Mouse (Mus musculus) liver, postnatal 0 days (tissue): Measurements from ENCODE around the gene Neurod2. TPM values are rescaled to one million over a fixed set of nuclear protein-coding genes. Genes with fewer than 3 reads are reported as not detected.

ENCODE experiments used
- ATAC-seq: fragments of 200-750 bp; cut with Nextera tagmentation; 2 replicates; pipeline ENCODE4 v1.8.0; 2017; ENCODE audit warnings: mild to moderate bottlenecking, moderate library complexity
- DNase-seq: peaks from one replicate; pipeline ENCODE4 v3.0.0-alpha.2; 2016
- H3K27ac ChIP-seq: fragments of 300-500 bp; sonication (generic); 2 replicates; pipeline ENCODE4 v1.5.1; 2014; ENCODE audit warnings: antibody characterized with exemption, moderate library complexity, mild to moderate bottlenecking, low read depth
- H3K27me3 ChIP-seq: fragments of 300-500 bp; sonication (generic); 2 replicates; pipeline ENCODE4 v1.6.1; 2014; ENCODE audit warnings: low read length, control low read depth, mixed read lengths; ENCODE audit not compliant: insufficient read depth
- H3K36me3 ChIP-seq: fragments of 300-500 bp; sonication (generic); replicated peaks from 2 replicates; pipeline ENCODE4 v1.6.1; 2014; ENCODE audit warnings: mild to moderate bottlenecking, control low read depth, low read length, moderate library complexity, mixed read lengths; ENCODE audit not compliant: insufficient read depth
- H3K4me1 ChIP-seq: fragments of 300-500 bp; sonication (generic); 2 replicates; pipeline ENCODE4 v1.6.1; 2014; ENCODE audit warnings: antibody characterized with exemption, mild to moderate bottlenecking, control low read depth; ENCODE audit not compliant: insufficient read depth
- H3K4me2 ChIP-seq: fragments of 300-500 bp; sonication (generic); 2 replicates; pipeline ENCODE4 v1.6.1; 2014; ENCODE audit warnings: low read depth, mild to moderate bottlenecking, low read length, moderate library complexity, mixed read lengths
- H3K4me3 ChIP-seq: fragments of 300-500 bp; sonication (generic); 2 replicates; pipeline ENCODE4 v1.5.1; 2014; ENCODE audit warnings: low read depth, low read length
- H3K9ac ChIP-seq: fragments of 300-500 bp; sonication (generic); replicated peaks from 2 replicates; pipeline ENCODE4 v1.6.1; 2014; ENCODE audit warnings: mild to moderate bottlenecking, moderate library complexity
- H3K9me3 ChIP-seq: fragments of 300-500 bp; sonication (generic); 2 replicates; pipeline ENCODE4 v1.6.1; 2016; ENCODE audit warnings: mild to moderate bottlenecking, control low read depth, low read length, mixed read lengths
- CTCF ChIP-seq: sonication (generic); IDR thresholded peaks from 2 replicates; pipeline ENCODE4 v1.5.1; 2016; ENCODE audit warnings: antibody characterized with exemption, low read depth
- EP300 ChIP-seq: IDR thresholded peaks from 2 replicates; pipeline ENCODE4 v1.6.1; 2016; ENCODE audit warnings: antibody characterized with exemption, low read depth, mild to moderate bottlenecking
- WGBS: fragments of 180-500 bp; shearing (Covaris S2); extraction: QIAGEN DNeasy Blood & Tissue Kit; methylation state at CpG from one replicate; pipeline ENCODE4 v1.1.7; 2014; ENCODE audit not compliant: insufficient replicate concordance; 5-methylcytosine and 5-hydroxymethylcytosine counted together
- polyA plus RNA-seq: library from polyadenylated mRNA; unstranded; fragments of >200 nt; fragmentation: Nextera tagmentation; extraction: Ambion mirVana; gene quantifications from 2 replicates; pipeline ENCODE4 v1.2.1, GENCODE M21; 2015

Neurod2 gene
- polyA plus RNA-seq, 1 experiment from 2014 or later, result not detected

DNA sequence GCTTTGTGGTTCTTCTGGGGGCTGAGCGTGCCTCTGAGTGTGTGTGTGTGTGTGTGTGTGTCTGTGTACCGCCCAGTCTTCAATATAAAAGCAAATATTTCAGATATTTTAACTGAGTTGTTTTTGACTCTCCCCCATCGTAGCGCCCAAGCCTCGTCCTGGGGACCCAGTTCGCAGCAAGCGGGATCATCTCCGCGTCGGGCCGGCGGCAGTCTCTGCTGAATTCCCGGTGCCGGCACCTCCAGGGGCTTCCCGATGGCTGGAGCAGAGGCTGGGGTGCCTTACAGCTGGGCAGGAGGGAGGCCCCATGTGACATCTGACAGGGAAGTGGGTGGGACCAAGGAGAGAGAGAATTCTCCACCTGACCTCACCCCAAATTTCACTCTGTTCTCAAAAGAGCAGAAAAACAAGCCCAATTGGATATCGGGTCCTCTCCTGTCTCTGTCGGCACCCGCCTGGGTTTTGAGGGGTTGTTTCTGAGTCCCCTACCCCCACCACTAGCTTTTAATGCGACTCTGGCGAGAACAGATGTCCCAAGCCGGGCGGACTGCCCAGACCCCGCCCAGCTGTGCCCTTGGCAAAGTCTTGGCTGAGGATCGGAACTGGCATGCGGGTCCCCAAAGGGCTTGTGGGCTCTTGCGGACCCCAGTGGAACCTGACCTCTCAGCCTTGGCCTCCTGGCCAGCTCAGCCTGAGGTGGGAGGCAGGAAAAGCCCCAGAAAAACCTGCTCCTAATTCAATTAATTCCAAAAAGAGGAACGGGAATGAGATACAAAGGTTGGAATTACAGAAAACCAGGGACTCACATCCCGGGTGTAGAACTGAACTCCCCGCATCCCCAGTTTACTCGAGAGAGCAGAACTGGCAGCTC is 8.4 kb downstream of the Neurod2 start:
- H3K9me3 ChIP-seq, result no peaks in the 10 kb centered on the region
- no peak overlapping the region for H3K4me2 ChIP-seq
- TF ChIP-seq EP300 (no peak), CTCF (no peak)
- DNase-seq (no peak), ATAC-seq (no peak)
- H3K4me3 ChIP-seq, result no peak overlapping the region
- no peaks in the 10 kb centered on the region for H3K4me1 ChIP-seq
- peaks cover 100% of the 10 kb centered on the region for H3K27me3 ChIP-seq
- H3K9ac ChIP-seq, result no peak overlapping the region
- no peaks in the 10 kb centered on the region for H3K36me3 ChIP-seq
- no peak overlapping the region for H3K27ac ChIP-seq
- WGBS, result 2% methylated on average over 30 of the region's 30 CpGs

DNA sequence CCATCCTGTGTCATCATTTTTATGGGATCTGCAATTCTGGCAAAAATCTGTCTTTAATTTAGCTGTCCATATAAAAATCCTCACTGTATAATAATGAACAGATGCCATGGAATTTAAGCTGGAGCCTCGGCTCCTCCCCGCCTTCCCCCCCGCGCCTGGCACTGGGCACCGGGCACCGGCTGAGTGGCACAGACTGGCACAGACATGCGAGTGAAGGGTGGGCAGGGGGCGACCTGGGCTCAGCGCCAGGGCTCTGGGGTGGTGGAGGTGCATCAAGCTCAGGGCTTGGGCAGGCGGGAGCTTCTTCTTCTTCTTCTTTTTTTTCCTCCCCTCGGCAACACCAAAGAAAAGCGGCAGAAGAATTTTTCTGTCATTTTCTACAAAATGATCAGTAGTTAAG is 9.1 kb downstream of the Neurod2 start:
- Histone ChIP-seq H3K27me3 (peaks cover 98% of the 10 kb centered on the region), H3K36me3 (no peaks in the 10 kb centered on the region), H3K9ac (no peak overlapping the region), H3K9me3 (no peaks in the 10 kb centered on the region), H3K4me1 (no peaks in the 10 kb centered on the region), H3K4me2 (no peak overlapping the region), H3K4me3 (no peak overlapping the region), H3K27ac (no peak overlapping the region)
- no peak for ATAC-seq
- no peak for DNase-seq
- WGBS, result 18% methylated on average over 12 of the region's 12 CpGs
- TF ChIP-seq CTCF, result no peak
- no peak for TF ChIP-seq EP300

DNA sequence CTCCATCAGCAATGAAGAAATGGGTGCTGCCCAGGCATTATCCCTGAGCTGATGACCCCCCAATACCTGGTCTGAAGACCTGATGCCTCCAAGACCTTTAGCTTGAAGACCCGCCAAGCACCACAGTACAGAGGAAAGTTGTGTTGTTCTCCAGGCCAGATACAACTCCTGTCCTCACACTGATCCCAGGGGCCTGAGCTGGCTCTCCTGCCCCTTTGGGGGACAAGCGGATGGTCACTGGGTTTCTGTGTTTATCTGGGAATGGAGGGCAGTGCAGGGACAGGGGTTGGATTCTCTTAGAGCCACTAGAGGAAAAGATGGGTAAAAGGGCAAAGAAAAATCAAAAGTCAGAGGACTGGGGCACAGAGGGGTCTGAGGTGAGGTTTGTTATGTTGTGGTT is 9.5 kb downstream of the Neurod2 start:
- Histone ChIP-seq H3K4me1 (no peaks in the 10 kb centered on the region), H3K9me3 (no peaks in the 10 kb centered on the region), H3K4me2 (no peak overlapping the region), H3K36me3 (no peaks in the 10 kb centered on the region), H3K9ac (no peak overlapping the region), H3K4me3 (no peak overlapping the region), H3K27me3 (peaks cover 93% of the 10 kb centered on the region), H3K27ac (no peak overlapping the region)
- TF ChIP-seq EP300 (no peak), CTCF (no peak)
- 4% methylated on average over 2 of the region's 2 CpGs for WGBS
- DNase-seq (no peak), ATAC-seq (no peak)

DNA sequence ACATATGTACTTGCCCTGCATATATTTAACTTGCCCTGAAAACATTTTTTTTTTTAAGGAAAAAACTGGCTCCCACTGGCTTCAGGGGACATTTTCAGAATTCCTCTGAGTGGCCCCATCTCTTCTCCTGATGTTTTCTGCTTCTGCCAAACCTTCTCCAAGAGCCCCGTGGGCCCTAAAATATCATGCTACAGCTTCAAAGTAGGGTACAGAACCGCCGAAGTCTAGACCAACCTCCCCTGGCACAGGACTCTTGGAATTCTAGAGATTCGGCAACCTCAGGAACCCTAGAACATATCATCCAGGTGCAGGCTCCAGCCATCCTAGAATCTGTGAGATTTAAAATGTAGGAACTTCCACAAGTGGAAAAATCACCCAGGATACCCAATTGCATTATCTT is 9.9 kb downstream of the Neurod2 start:
- Histone ChIP-seq H3K9ac (no peak overlapping the region), H3K27ac (no peak overlapping the region), H3K27me3 (peaks cover 91% of the 10 kb centered on the region), H3K36me3 (no peaks in the 10 kb centered on the region), H3K4me1 (no peaks in the 10 kb centered on the region), H3K9me3 (no peaks in the 10 kb centered on the region), H3K4me2 (no peak overlapping the region), H3K4me3 (no peak overlapping the region)
- WGBS, result 18% methylated on average over 4 of the region's 4 CpGs
- DNase-seq (no peak), ATAC-seq (no peak)
- TF ChIP-seq CTCF (no peak), EP300 (no peak)

DNA sequence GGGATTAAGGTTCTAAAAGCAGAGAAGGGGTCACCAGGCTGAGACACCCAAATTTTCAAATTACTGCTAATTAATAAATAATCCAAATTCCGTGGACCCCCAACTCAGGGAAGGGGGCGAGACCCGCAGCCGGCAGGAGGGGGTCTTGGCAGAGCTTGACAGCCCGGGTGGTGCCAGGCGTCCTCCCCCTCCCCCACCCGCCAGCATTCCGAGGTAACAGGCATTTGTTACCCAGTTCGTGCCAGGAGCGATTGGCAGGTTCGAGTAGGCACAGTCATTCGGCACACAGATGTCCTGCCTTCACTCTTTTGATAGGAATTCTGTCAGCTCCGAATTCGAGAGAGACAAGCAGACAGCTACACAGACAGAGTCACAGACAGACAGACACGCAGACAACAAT is 10.3 kb downstream of the Neurod2 start:
- Histone ChIP-seq H3K27me3 (peaks cover 91% of the 10 kb centered on the region), H3K9me3 (no peaks in the 10 kb centered on the region), H3K27ac (no peak overlapping the region), H3K4me1 (no peaks in the 10 kb centered on the region), H3K9ac (no peak overlapping the region), H3K36me3 (no peaks in the 10 kb centered on the region), H3K4me3 (no peak overlapping the region), H3K4me2 (no peak overlapping the region)
- no peak for TF ChIP-seq CTCF
- no peak for TF ChIP-seq EP300
- ATAC-seq (no peak), DNase-seq (no peak)
- 6% methylated on average over 15 of the region's 15 CpGs for WGBS

DNA sequence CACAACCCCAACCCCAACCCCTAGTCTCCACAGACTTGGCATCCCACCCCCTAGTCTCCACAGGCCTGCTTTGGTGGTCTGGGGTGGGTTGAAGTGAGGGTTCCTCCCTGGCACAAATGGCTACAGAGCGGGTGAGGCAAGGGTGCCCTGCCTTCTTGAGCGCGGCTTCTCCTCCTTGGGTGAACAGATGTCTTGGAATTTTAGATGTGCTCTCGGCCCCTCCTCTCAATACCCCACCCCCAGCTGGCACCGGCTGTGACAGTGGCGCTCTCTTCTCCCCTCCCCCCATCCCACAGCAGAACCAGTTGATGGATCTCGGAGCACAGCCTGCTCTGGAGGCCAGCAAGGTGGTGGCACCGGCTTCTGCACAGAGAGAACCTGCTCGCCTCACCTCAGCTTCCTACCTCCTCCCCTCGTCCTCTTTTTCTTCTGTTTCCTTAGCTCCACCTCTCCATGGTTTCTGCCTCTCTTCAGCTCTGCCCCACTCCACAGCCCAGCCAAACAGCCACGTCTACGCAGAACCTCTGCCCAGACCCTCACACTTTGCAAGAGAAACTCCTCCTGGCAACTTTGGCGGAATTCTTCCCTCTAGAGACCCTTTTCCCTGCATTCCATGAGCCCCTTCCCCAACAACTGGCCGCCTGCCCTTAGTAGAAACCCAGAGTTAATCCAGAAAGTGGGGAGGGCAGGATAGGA is 10.9 kb downstream of the Neurod2 start:
- no peak for ATAC-seq
- Histone ChIP-seq H3K4me1 (0 out of 2 replicates have a peak, but pooled peaks cover 3% of the 10 kb centered on the region), H3K9ac (no peak overlapping the region), H3K4me3 (no peak overlapping the region), H3K9me3 (no peaks in the 10 kb centered on the region), H3K27me3 (peaks cover 91% of the 10 kb centered on the region), H3K4me2 (no peak overlapping the region), H3K27ac (no peak overlapping the region), H3K36me3 (no peaks in the 10 kb centered on the region)
- 5% methylated on average over 14 of the region's 14 CpGs for WGBS
- DNase-seq, result no peak
- TF ChIP-seq EP300 (no peak), CTCF (no peak)
